Mouse (Mus musculus): ENCODE data around the gene Ccm2l. TPM values are rescaled to one million over a fixed set of nuclear protein-coding genes. Genes with fewer than 3 reads are reported as not detected.
A peak's percentile ranks its signal among the peaks of the same experiment; 100 is the strongest.

Ccm2l gene
- total and polyA plus RNA-seq, 3 experiments: 13.3 to 43.4 (median 15.9) TPM

GRCm38 (mm10) chr2:153119488-153119887, 53.7 kb downstream of the Ccm2l start:
- intact Hi-C loops (cut with DNase I): no loop called here
- Histone ChIP-seq H3K79me2 (replicated peaks; ENCODE audit: control insufficient read depth, insufficient read depth, low read length) (no peaks in the 10 kb centered on the region), H3K27ac (no peak overlapping the region), H3K4me3 (no peak overlapping the region), H3K27me3 (ENCODE audit: control insufficient read depth, insufficient read depth, low read length) (no peaks in the 10 kb centered on the region), H3K4me1 (ENCODE audit: control insufficient read depth, insufficient read depth, low read length) (no peaks in the 10 kb centered on the region), H3K36me3 (ENCODE audit: control insufficient read depth, insufficient read depth, low read length) (no peaks in the 10 kb centered on the region), H3K9ac (ENCODE audit: low read depth, low read length) (no peak overlapping the region)
- 80% methylated on average over 6 of the region's 6 CpGs for WGBS
- no peak for DNase-seq
- no peak for TF ChIP-seq POLR2A (IDR thresholded peaks at IDR 0.05; ENCODE audit: insufficient read depth, low read depth, low read length)
- TF ChIP-seq EP300 (IDR thresholded peaks at IDR 0.05; ENCODE audit: insufficient read depth, low read depth, low read length): no peak
- TF ChIP-seq CTCF (IDR thresholded peaks at IDR 0.05): no peak

GRCm38 (mm10) chr2:153120126-153120525, 54.4 kb downstream of the Ccm2l start:
- no peaks in the 10 kb centered on the region for H3K79me2 ChIP-seq (replicated peaks; ENCODE audit: control insufficient read depth, insufficient read depth, low read length)
- no peak overlapping the region for H3K27ac ChIP-seq
- no peak overlapping the region for H3K4me3 ChIP-seq
- no peaks in the 10 kb centered on the region for H3K4me1 ChIP-seq (ENCODE audit: control insufficient read depth, insufficient read depth, low read length)
- H3K36me3 ChIP-seq (ENCODE audit: control insufficient read depth, insufficient read depth, low read length): no peaks in the 10 kb centered on the region
- no peak for DNase-seq
- no peak for TF ChIP-seq EP300 (IDR thresholded peaks at IDR 0.05; ENCODE audit: insufficient read depth, low read depth, low read length)
- no peak for TF ChIP-seq POLR2A (IDR thresholded peaks at IDR 0.05; ENCODE audit: insufficient read depth, low read depth, low read length)
- no peak for TF ChIP-seq CTCF (IDR thresholded peaks at IDR 0.05)
- no peaks in the 10 kb centered on the region for H3K27me3 ChIP-seq (ENCODE audit: control insufficient read depth, insufficient read depth, low read length)
- 63% methylated on average over 8 of the region's 8 CpGs for WGBS
- intact Hi-C loops (cut with DNase I): loop anchor here (5.0 kb wide), 1 partner anchor 33 kb away; no protein-coding TSS in a partner anchor
- no peak overlapping the region for H3K9ac ChIP-seq (ENCODE audit: low read depth, low read length)

GRCm38 (mm10) chr2:153121821-153122615, 56.3 kb downstream of the Ccm2l start:
- Histone ChIP-seq H3K27ac (no peak overlapping the region), H3K27me3 (ENCODE audit: control insufficient read depth, insufficient read depth, low read length) (no peaks in the 10 kb centered on the region), H3K9ac (ENCODE audit: low read depth, low read length) (no peak overlapping the region), H3K79me2 (replicated peaks; ENCODE audit: control insufficient read depth, insufficient read depth, low read length) (no peaks in the 10 kb centered on the region), H3K4me3 (no peak overlapping the region), H3K4me1 (ENCODE audit: control insufficient read depth, insufficient read depth, low read length) (no peaks in the 10 kb centered on the region), H3K36me3 (ENCODE audit: control insufficient read depth, insufficient read depth, low read length) (no peaks in the 10 kb centered on the region)
- WGBS: 70% methylated on average over 8 of the region's 8 CpGs
- no peak for DNase-seq
- intact Hi-C loops (cut with DNase I): loop anchor here (5.0 kb wide), 1 partner anchor 35 kb away; no protein-coding TSS in a partner anchor
- TF ChIP-seq POLR2A (IDR thresholded peaks at IDR 0.05; ENCODE audit: insufficient read depth, low read depth, low read length) (no peak), EP300 (IDR thresholded peaks at IDR 0.05; ENCODE audit: insufficient read depth, low read depth, low read length) (no peak), CTCF (IDR thresholded peaks at IDR 0.05) (no peak)

- DNase-seq: peak in 1 of 2 experiments; percentile 24
- Histone ChIP-seq H3K4me3 (no peak overlapping the region), H3K27ac (no peak overlapping the region), H3K79me2 (replicated peaks; ENCODE audit: control insufficient read depth, insufficient read depth, low read length) (no peaks in the 10 kb centered on the region), H3K36me3 (ENCODE audit: control insufficient read depth, insufficient read depth, low read length) (no peaks in the 10 kb centered on the region), H3K4me1 (ENCODE audit: control insufficient read depth, insufficient read depth, low read length) (no peaks in the 10 kb centered on the region), H3K9ac (ENCODE audit: low read depth, low read length) (no peak overlapping the region), H3K27me3 (ENCODE audit: control insufficient read depth, insufficient read depth, low read length) (no peaks in the 10 kb centered on the region)
- WGBS: 86% methylated on average over 7 of the region's 7 CpGs
- intact Hi-C loops (cut with DNase I): loop anchor here (5.0 kb wide), 1 partner anchor 35 kb away; no protein-coding TSS in a partner anchor
- TF ChIP-seq POLR2A (IDR thresholded peaks at IDR 0.05; ENCODE audit: insufficient read depth, low read depth, low read length) (no peak), CTCF (IDR thresholded peaks at IDR 0.05) (no peak), EP300 (IDR thresholded peaks at IDR 0.05; ENCODE audit: insufficient read depth, low read depth, low read length) (no peak)
Observed at GRCm38 (mm10) chr2:153122701-153123100, 56.9 kb downstream of the Ccm2l start.

DNA sequence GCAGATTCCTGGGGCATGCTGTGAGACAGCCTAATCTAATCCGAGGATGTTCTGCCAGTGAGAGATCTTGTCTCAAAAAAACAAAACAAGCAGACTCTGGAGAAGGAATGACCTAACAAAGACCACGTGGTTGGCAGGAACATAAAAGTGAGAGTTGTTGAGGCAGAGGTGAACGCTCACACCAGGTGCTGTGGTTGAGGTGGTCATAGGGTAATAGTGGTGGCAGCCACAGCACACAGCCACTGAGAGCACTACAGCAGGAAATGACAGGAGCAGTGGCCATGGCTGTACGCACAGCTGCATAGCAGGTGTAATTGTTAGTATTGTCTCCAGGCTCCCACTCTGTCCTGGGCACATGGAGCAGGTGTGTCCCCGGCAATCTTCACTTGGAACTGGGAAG, 60.1 kb downstream of the Ccm2l start:
- TF ChIP-seq EP300 (IDR thresholded peaks at IDR 0.05; ENCODE audit: insufficient read depth, low read depth, low read length): no peak
- TF ChIP-seq CTCF (IDR thresholded peaks at IDR 0.05): no peak
- TF ChIP-seq POLR2A (IDR thresholded peaks at IDR 0.05; ENCODE audit: insufficient read depth, low read depth, low read length): no peak
- H3K4me1 ChIP-seq (ENCODE audit: control insufficient read depth, insufficient read depth, low read length): no peaks in the 10 kb centered on the region
- intact Hi-C loops (cut with DNase I): no loop called here
- no peaks in the 10 kb centered on the region for H3K27me3 ChIP-seq (ENCODE audit: control insufficient read depth, insufficient read depth, low read length)
- no peak overlapping the region for H3K4me3 ChIP-seq
- H3K27ac ChIP-seq: no peak overlapping the region
- no peak for DNase-seq
- 41% methylated on average over 5 of the region's 5 CpGs for whole genome bisulfite sequencing
- no peaks in the 10 kb centered on the region for H3K36me3 ChIP-seq (ENCODE audit: control insufficient read depth, insufficient read depth, low read length)
- H3K9ac ChIP-seq (ENCODE audit: low read depth, low read length): no peak overlapping the region
- H3K79me2 ChIP-seq (replicated peaks; ENCODE audit: control insufficient read depth, insufficient read depth, low read length): no peaks in the 10 kb centered on the region

DNA sequence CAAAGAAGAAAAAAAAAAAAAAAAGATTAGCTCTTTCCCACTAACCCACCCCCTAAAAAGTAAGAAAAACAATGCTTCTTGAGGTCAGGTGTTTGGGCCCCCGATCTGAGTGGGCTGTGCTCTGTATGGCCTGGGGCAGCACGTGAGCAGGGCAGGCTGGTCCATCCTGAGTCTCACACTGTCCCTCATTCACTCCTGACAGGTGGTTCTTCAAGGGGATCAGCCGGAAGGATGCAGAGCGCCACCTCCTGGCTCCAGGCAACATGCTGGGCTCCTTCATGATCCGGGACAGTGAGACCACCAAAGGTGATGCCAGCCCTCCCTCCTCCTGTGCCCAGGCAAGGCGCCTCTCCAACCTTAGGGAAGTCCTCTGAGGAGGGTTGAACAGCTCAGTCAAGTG, 65.3 kb downstream of the Ccm2l start:
- Histone ChIP-seq H3K27me3 (ENCODE audit: control insufficient read depth, insufficient read depth, low read length) (peaks cover 2% of the 10 kb centered on the region; the same call in 1 of the 2 replicates), H3K79me2 (replicated peaks; ENCODE audit: control insufficient read depth, insufficient read depth, low read length) (no peaks in the 10 kb centered on the region), H3K36me3 (ENCODE audit: control insufficient read depth, insufficient read depth, low read length) (no peaks in the 10 kb centered on the region), H3K27ac (no peak overlapping the region), H3K9ac (ENCODE audit: low read depth, low read length) (no peak overlapping the region), H3K4me1 (ENCODE audit: control insufficient read depth, insufficient read depth, low read length) (no peaks in the 10 kb centered on the region), H3K4me3 (no peak overlapping the region)
- peak in 1 of 2 experiments; percentile 20 for DNase-seq
- 36% methylated on average over 6 of the region's 6 CpGs for WGBS
- intact Hi-C loops (cut with DNase I): no loop called here
- TF ChIP-seq EP300 (IDR thresholded peaks at IDR 0.05; ENCODE audit: insufficient read depth, low read depth, low read length): no peak
- peak; percentile 56 for TF ChIP-seq CTCF (IDR thresholded peaks at IDR 0.05)
- no peak for TF ChIP-seq POLR2A (IDR thresholded peaks at IDR 0.05; ENCODE audit: insufficient read depth, low read depth, low read length)

Other genes with a start within 250 kb of the Ccm2l start
- 100 to 1,000 TPM in 1 of 2 experiments, 10 to 100 TPM in 1; 51.9 to 102 TPM for gene Bcl2l1, start 234.2 kb upstream of the Ccm2l start, total RNA-seq (2021)
- gene Bcl2l1, start 234.2 kb upstream of the Ccm2l start, polyA plus RNA-seq (2012; rRNA removed): 48.1 and 51.2 TPM in 2 replicates
- 1 to 10 TPM in 1 of 2 experiments, under 1 TPM in 1; 0.75 to 1.1 TPM for gene Tpx2, start 218.0 kb upstream of the Ccm2l start, total RNA-seq (2021)
- 0.18 and 0.50 TPM in 2 replicates for gene Tpx2, start 218.0 kb upstream of the Ccm2l start, polyA plus RNA-seq (2012; rRNA removed)
- under 1 TPM; 0.08 to 0.09 TPM for gene Mylk2, start 154.6 kb upstream of the Ccm2l start, total RNA-seq (2021)
- gene Mylk2, start 154.6 kb upstream of the Ccm2l start, polyA plus RNA-seq (2012; rRNA removed): 0.18 and 0.29 TPM in 2 replicates
- gene Foxs1, start 132.7 kb upstream of the Ccm2l start, total RNA-seq (2021): 1 to 10 TPM; 1.7 to 3.5 TPM
- 9.0 and 10.5 TPM in 2 replicates for gene Foxs1, start 132.7 kb upstream of the Ccm2l start, polyA plus RNA-seq (2012; rRNA removed)
- not detected for gene Dusp15, start 114.3 kb upstream of the Ccm2l start, total RNA-seq (2021)
- gene Dusp15, start 114.3 kb upstream of the Ccm2l start, polyA plus RNA-seq (2012; rRNA removed): 0.25 and 0.26 TPM in 2 replicates
- gene Ttll9, start 103.5 kb upstream of the Ccm2l start, total RNA-seq (2021): not detected
- 0.61 TPM in 1 of 2 replicates, not detected in the other for gene Ttll9, start 103.5 kb upstream of the Ccm2l start, polyA plus RNA-seq (2012; rRNA removed)
- 100 to 1,000 TPM; 117 to 127 TPM for gene Pdrg1, start 50.5 kb upstream of the Ccm2l start, total RNA-seq (2021)
- 125 and 186 TPM in 2 replicates for gene Pdrg1, start 50.5 kb upstream of the Ccm2l start, polyA plus RNA-seq (2012; rRNA removed)
- not detected for gene Xkr7, start 34.1 kb upstream of the Ccm2l start, total RNA-seq (2021)
- 0.08 TPM in 1 of 2 replicates, not detected in the other for gene Xkr7, start 34.1 kb upstream of the Ccm2l start, polyA plus RNA-seq (2012; rRNA removed)
- 1 to 10 TPM; 1.5 TPM for gene Hck, start 42.5 kb downstream of the Ccm2l start, total RNA-seq (2021)
- gene Hck, start 42.5 kb downstream of the Ccm2l start, polyA plus RNA-seq (2012; rRNA removed): 1.9 and 2.9 TPM in 2 replicates
- gene Tm9sf4, start 95.3 kb downstream of the Ccm2l start, total RNA-seq (2021): 10 to 100 TPM; 43.3 to 51.8 TPM
- 34.5 and 48.7 TPM in 2 replicates for gene Tm9sf4, start 95.3 kb downstream of the Ccm2l start, polyA plus RNA-seq (2012; rRNA removed)
- 1 to 10 TPM in 1 of 2 experiments, under 1 TPM in 1; 0.94 to 1.2 TPM for gene Tspyl3, start 159.5 kb downstream of the Ccm2l start, total RNA-seq (2021)
- 2.1 and 3.0 TPM in 2 replicates for gene Tspyl3, start 159.5 kb downstream of the Ccm2l start, polyA plus RNA-seq (2012; rRNA removed)
- gene Plagl2, start 175.5 kb downstream of the Ccm2l start, total RNA-seq (2021): 1 to 10 TPM; 3.5 to 4.1 TPM
- 3.0 and 4.7 TPM in 2 replicates for gene Plagl2, start 175.5 kb downstream of the Ccm2l start, polyA plus RNA-seq (2012; rRNA removed)
- 10 to 100 TPM; 12.6 to 13.3 TPM for gene Pofut1, start 175.6 kb downstream of the Ccm2l start, total RNA-seq (2021)
- 12.1 and 17.7 TPM in 2 replicates for gene Pofut1, start 175.6 kb downstream of the Ccm2l start, polyA plus RNA-seq (2012; rRNA removed)
- gene Kif3b, start 225.5 kb downstream of the Ccm2l start, total RNA-seq (2021): 1 to 10 TPM; 7.7 to 8.2 TPM
- gene Kif3b, start 225.5 kb downstream of the Ccm2l start, polyA plus RNA-seq (2012; rRNA removed): 3.8 and 6.6 TPM in 2 replicates

Data from heart, adult 2 months (tissue).